Mouse (Mus musculus): Measurements from ENCODE around the gene Top1. TPM values are rescaled to one million over a fixed set of nuclear protein-coding genes. Genes with fewer than 3 reads are reported as not detected.

Gene Top1
- polyA plus RNA-seq, 1 experiment from 2014 or later, result 103 TPM

- WGBS (ENCODE audit: missing documents), result 98% methylated on average over 3 of the region's 3 CpGs
- Histone ChIP-seq H3K79me2 (ENCODE audit: inconsistent target) (peaks cover 7% of the 10 kb centered on the region; the same call in 1 of the 2 replicates), H3K27ac (peak overlapping the region; percentile 80), H3K4me3 (ENCODE audit: inconsistent target) (no peak overlapping the region), H3K36me3 (ENCODE audit: inconsistent target) (no peaks in the 10 kb centered on the region)
Measured at GRCm38 (mm10) chr2:160622646-160623045, 23.0 kb upstream of the Top1 start.

- Histone ChIP-seq H3K4me3 (ENCODE audit: inconsistent target) (no peak overlapping the region), H3K79me2 (ENCODE audit: inconsistent target) (no peaks in the 10 kb centered on the region), H3K27ac (no peak overlapping the region), H3K36me3 (ENCODE audit: inconsistent target) (no peaks in the 10 kb centered on the region)
- 82% methylated on average over 3 of the region's 3 CpGs for WGBS (ENCODE audit: missing documents)
Measured at GRCm38 (mm10) chr2:160623745-160624144, 21.9 kb upstream of the Top1 start.

GRCm38 (mm10) chr2:160627207-160628025 is 18.3 kb upstream of the Top1 start:
- Histone ChIP-seq H3K4me3 (ENCODE audit: inconsistent target) (no peak overlapping the region), H3K79me2 (ENCODE audit: inconsistent target) (no peaks in the 10 kb centered on the region), H3K27ac (no peak overlapping the region), H3K36me3 (ENCODE audit: inconsistent target) (no peaks in the 10 kb centered on the region)
- WGBS (ENCODE audit: missing documents), result 27% methylated on average over 11 of the region's 11 CpGs

- Histone ChIP-seq H3K79me2 (ENCODE audit: inconsistent target) (no peaks in the 10 kb centered on the region), H3K4me3 (ENCODE audit: inconsistent target) (no peak overlapping the region), H3K36me3 (ENCODE audit: inconsistent target) (no peaks in the 10 kb centered on the region), H3K27ac (no peak overlapping the region)
- 93% methylated on average over 4 of the region's 5 CpGs for WGBS (ENCODE audit: missing documents)
Measured at GRCm38 (mm10) chr2:160628055-160628454, 17.6 kb upstream of the Top1 start.

GRCm38 (mm10) chr2:160628666-160629527 is 16.8 kb upstream of the Top1 start:
- H3K79me2 ChIP-seq (ENCODE audit: inconsistent target), result no peaks in the 10 kb centered on the region
- no peak overlapping the region for H3K27ac ChIP-seq
- WGBS (ENCODE audit: missing documents), result 97% methylated on average over 9 of the region's 12 CpGs

GRCm38 (mm10) chr2:160629528-160629830 is 16.2 kb upstream of the Top1 start:
- Histone ChIP-seq H3K36me3 (ENCODE audit: inconsistent target) (no peaks in the 10 kb centered on the region), H3K4me3 (ENCODE audit: inconsistent target) (no peak overlapping the region), H3K79me2 (ENCODE audit: inconsistent target) (no peaks in the 10 kb centered on the region), H3K27ac (no peak overlapping the region)
- WGBS (ENCODE audit: missing documents), result 93% methylated on average over 8 of the region's 8 CpGs

More at GRCm38 (mm10) chr2:160628666-160629527, 16.8 kb upstream of the Top1 start:
- no peaks in the 10 kb centered on the region for H3K36me3 ChIP-seq (ENCODE audit: inconsistent target)
- no peak overlapping the region for H3K4me3 ChIP-seq (ENCODE audit: inconsistent target)

GRCm38 (mm10) chr2:160630872-160631597 is 14.7 kb upstream of the Top1 start:
- WGBS (ENCODE audit: missing documents), result 88% methylated on average over 7 of the region's 9 CpGs
- Histone ChIP-seq H3K36me3 (ENCODE audit: inconsistent target) (no peaks in the 10 kb centered on the region), H3K27ac (no peak overlapping the region), H3K4me3 (ENCODE audit: inconsistent target) (no peak overlapping the region), H3K79me2 (ENCODE audit: inconsistent target) (no peaks in the 10 kb centered on the region)

GRCm38 (mm10) chr2:160639911-160640717 is 5.6 kb upstream of the Top1 start:
- H3K27ac ChIP-seq, result no peak overlapping the region
- H3K36me3 ChIP-seq (ENCODE audit: inconsistent target), result no peaks in the 10 kb centered on the region
- H3K79me2 ChIP-seq (ENCODE audit: inconsistent target), result no peaks in the 10 kb centered on the region
- H3K4me3 ChIP-seq (ENCODE audit: inconsistent target), result no peak overlapping the region
- WGBS (ENCODE audit: missing documents), result 92% methylated on average over 9 of the region's 13 CpGs

GRCm38 (mm10) chr2:160641176-160641575 is 4.5 kb upstream of the Top1 start:
- 67% methylated on average over 2 of the region's 2 CpGs for WGBS (ENCODE audit: missing documents)
- Histone ChIP-seq H3K27ac (no peak overlapping the region), H3K79me2 (ENCODE audit: inconsistent target) (no peaks in the 10 kb centered on the region), H3K36me3 (ENCODE audit: inconsistent target) (no peaks in the 10 kb centered on the region), H3K4me3 (ENCODE audit: inconsistent target) (no peak overlapping the region)

GRCm38 (mm10) chr2:160646144-160646844 is 606 bp downstream of the Top1 start:
- Histone ChIP-seq H3K4me3 (ENCODE audit: inconsistent target) (peak overlapping the region; percentile 47), H3K36me3 (ENCODE audit: inconsistent target) (no peaks in the 10 kb centered on the region), H3K27ac (peak overlapping the region; percentile 61), H3K79me2 (ENCODE audit: inconsistent target) (peaks cover 48% of the 10 kb centered on the region)
- WGBS (ENCODE audit: missing documents), result under 1% methylated on average over 67 of the region's 76 CpGs

- Histone ChIP-seq H3K4me3 (ENCODE audit: inconsistent target) (peak overlapping the region; percentile 47), H3K27ac (peak overlapping the region; percentile 61), H3K79me2 (ENCODE audit: inconsistent target) (peaks cover 53% of the 10 kb centered on the region), H3K36me3 (ENCODE audit: inconsistent target) (no peaks in the 10 kb centered on the region)
- WGBS (ENCODE audit: missing documents), result under 1% methylated on average over 17 of the region's 17 CpGs
Measured at GRCm38 (mm10) chr2:160646845-160647178, 1.1 kb downstream of the Top1 start.

GRCm38 (mm10) chr2:160648097-160648496 is 2.4 kb downstream of the Top1 start:
- Histone ChIP-seq H3K27ac (no peak overlapping the region), H3K4me3 (ENCODE audit: inconsistent target) (no peak overlapping the region; the same call in 1 of the 2 replicates)
- 88% methylated on average over 2 of the region's 2 CpGs for WGBS (ENCODE audit: missing documents)

GRCm38 (mm10) chr2:160649072-160649471 is 3.4 kb downstream of the Top1 start:
- Histone ChIP-seq H3K4me3 (ENCODE audit: inconsistent target) (no peak overlapping the region), H3K36me3 (ENCODE audit: inconsistent target) (no peaks in the 10 kb centered on the region; the same call in 1 of the 2 replicates), H3K79me2 (ENCODE audit: inconsistent target) (peaks cover 75% of the 10 kb centered on the region), H3K27ac (no peak overlapping the region)
- WGBS (ENCODE audit: missing documents), result 61% methylated on average over 2 of the region's 2 CpGs

More at GRCm38 (mm10) chr2:160648097-160648496, 2.4 kb downstream of the Top1 start:
- Histone ChIP-seq H3K36me3 (ENCODE audit: inconsistent target) (no peaks in the 10 kb centered on the region), H3K79me2 (ENCODE audit: inconsistent target) (peaks cover 66% of the 10 kb centered on the region)
